Mouse (Mus musculus) kidney, adult 2 months (tissue): ENCODE data around the gene Mroh3. TPM values are rescaled to one million over a fixed set of nuclear protein-coding genes. Genes with fewer than 3 reads are reported as not detected.

ENCODE experiments used
- DNase-seq: peaks from one replicate; pipeline ENCODE4 v3.0.0; 2021
- H3K27ac ChIP-seq: fragments of 200-500 bp; 2 replicates; pipeline ENCODE4 v1.5.1; 2012; ENCODE audit warnings: low read depth, low read length, control low read depth, inconsistent platforms; ENCODE audit not compliant: insufficient read depth
- H3K27me3 ChIP-seq: fragments of 200-500 bp; replicated peaks from 2 replicates; pipeline ENCODE4 v1.6.1; 2012; ENCODE audit warnings: mild to moderate bottlenecking, moderate library complexity, low read length, inconsistent platforms; ENCODE audit not compliant: control insufficient read depth, insufficient read depth
- H3K36me3 ChIP-seq: fragments of 200-500 bp; 2 replicates; pipeline ENCODE4 v1.6.1; 2012; ENCODE audit warnings: mild to moderate bottlenecking, moderate library complexity, low read length, inconsistent platforms; ENCODE audit not compliant: control insufficient read depth, insufficient read depth
- H3K4me1 ChIP-seq: fragments of 200-500 bp; 2 replicates; pipeline ENCODE4 v1.6.1; 2011; ENCODE audit warnings: low read length; ENCODE audit not compliant: control insufficient read depth, insufficient read depth
- H3K4me3 ChIP-seq: fragments of 200-500 bp; 2 replicates; pipeline ENCODE4 v1.5.1; 2011; ENCODE audit warnings: mild to moderate bottlenecking, low read depth, low read length, control low read depth; ENCODE audit not compliant: insufficient read depth
- CTCF ChIP-seq: fragments of 200-500 bp; conservative IDR thresholded peaks from 2 replicates; pipeline ENCODE4 v1.5.1; 2011; ENCODE audit warnings: low read depth, mild to moderate bottlenecking, control low read depth, low read length, moderate library complexity, mixed read lengths; ENCODE audit not compliant: insufficient read depth, insufficient read length
- POLR2A ChIP-seq: fragments of 200-500 bp; IDR thresholded peaks from one replicate; pipeline ENCODE4 v1.6.1; 2011; ENCODE audit warnings: low read depth, low read length, control low read depth
- WGBS: fragments of 180-500 bp; shearing (Covaris S2); methylation state at CpG from one replicate; pipeline ENCODE4 v1.1.7; 2018; 5-methylcytosine and 5-hydroxymethylcytosine counted together
- polyA plus RNA-seq: library from polyadenylated mRNA; depleted of rRNA; stranded (reverse); fragments of >200 nt; gene quantifications from 2 replicates; pipeline ENCODE4 v1.2.3, GENCODE M21; 2012

Gene Mroh3
- polyA plus RNA-seq, 1 experiment: 0.44 TPM

DNA sequence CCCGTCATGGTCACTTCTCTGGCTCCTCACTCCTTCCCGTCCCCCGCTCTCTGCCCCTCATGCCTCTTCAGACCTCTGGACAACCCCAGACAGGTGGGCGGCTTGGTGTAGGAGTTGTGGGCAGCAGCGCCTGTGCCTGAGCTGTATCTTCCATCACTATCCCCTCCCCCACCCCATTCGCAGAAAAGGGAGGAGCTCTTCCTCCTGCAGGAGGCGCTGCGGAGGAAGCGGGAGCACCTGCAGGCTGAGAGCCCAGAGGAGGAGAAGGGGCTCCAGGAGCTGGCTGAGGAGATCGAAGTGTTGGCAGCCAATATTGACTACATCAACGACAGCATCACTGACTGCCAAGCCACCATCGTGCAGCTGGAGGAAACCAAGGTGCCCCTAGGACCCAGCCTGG, 52.8 kb downstream of the Mroh3 start:
- Histone ChIP-seq H3K27ac (no peak overlapping the region), H3K36me3 (no peaks in the 10 kb centered on the region), H3K4me3 (no peak overlapping the region), H3K27me3 (no peaks in the 10 kb centered on the region), H3K4me1 (no peaks in the 10 kb centered on the region)
- no peak for DNase-seq
- TF ChIP-seq POLR2A (no peak), CTCF (no peak)
- 60% methylated on average over 12 of the region's 12 CpGs for WGBS

DNA sequence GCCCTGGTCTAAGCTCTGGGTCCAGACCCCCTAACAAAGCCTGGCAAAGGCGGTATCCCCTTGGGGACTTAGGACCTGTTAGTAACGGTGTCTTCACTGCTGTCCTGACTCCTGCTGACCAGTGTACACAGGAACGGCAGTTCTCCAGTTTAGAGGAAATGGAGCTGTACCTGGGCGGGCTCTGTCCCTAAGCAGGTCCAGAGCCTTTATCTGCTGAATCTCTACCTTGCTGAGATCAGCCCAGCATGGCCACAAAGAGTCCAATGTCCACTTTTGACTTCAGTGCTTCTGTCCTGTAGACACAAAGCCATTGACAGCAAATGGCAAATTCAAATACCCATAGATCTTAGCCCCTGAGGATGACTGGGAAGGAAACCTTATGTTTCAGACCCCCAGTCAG, 55.7 kb downstream of the Mroh3 start:
- no peak for DNase-seq
- Histone ChIP-seq H3K4me3 (no peak overlapping the region), H3K4me1 (no peaks in the 10 kb centered on the region), H3K27me3 (no peaks in the 10 kb centered on the region), H3K36me3 (no peaks in the 10 kb centered on the region), H3K27ac (no peak overlapping the region)
- WGBS: 91% methylated on average over 4 of the region's 4 CpGs
- TF ChIP-seq CTCF (no peak), POLR2A (no peak)

DNA sequence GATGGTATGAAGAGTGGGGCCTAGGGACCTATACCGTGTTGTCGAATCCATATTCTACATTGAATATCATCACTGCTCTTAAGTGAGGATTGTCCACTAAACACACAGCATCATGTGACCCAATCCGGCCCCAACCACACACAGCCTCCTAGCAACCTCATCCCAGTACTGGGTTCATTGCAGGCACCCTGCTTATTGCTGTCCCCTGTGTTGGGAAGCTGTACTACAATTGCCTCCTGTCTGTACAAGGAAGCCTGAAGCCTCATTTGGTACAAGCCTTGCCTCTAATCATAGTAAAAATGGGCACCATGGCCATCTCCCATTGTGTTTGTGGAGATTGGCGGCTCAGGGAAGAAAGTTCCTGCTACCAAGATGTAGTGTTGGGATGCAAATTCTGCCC, 56.3 kb downstream of the Mroh3 start:
- Histone ChIP-seq H3K4me3 (no peak overlapping the region), H3K27ac (no peak overlapping the region), H3K27me3 (no peaks in the 10 kb centered on the region), H3K4me1 (no peaks in the 10 kb centered on the region), H3K36me3 (no peaks in the 10 kb centered on the region)
- TF ChIP-seq CTCF (no peak), POLR2A (no peak)
- WGBS: 96% methylated on average over 4 of the region's 4 CpGs
- no peak for DNase-seq

DNA sequence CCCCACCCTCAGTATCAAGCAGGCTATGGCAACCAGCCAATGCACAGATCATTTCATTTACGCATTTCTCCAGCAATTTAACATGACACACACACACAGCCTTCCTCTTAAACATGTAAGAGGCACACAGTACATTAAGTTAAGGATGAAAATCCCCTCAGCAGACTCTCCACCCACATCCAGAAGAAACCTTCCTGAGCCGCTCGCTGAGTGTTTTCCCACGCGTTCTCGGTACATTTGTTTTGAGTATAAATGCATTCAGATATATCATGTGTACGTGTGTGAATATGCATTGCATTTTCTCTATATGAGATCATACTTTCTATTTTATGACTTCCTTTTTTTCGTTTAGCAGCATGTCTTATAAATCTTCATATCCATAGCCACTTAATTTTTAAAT, 61.3 kb downstream of the Mroh3 start:
- DNase-seq: no peak
- H3K4me1 ChIP-seq: no peaks in the 10 kb centered on the region
- H3K27me3 ChIP-seq: no peaks in the 10 kb centered on the region
- TF ChIP-seq POLR2A (no peak), CTCF (no peak)
- no peak overlapping the region for H3K4me3 ChIP-seq
- WGBS: 84% methylated on average over 8 of the region's 8 CpGs
- no peaks in the 10 kb centered on the region for H3K36me3 ChIP-seq
- H3K27ac ChIP-seq: no peak overlapping the region

DNA sequence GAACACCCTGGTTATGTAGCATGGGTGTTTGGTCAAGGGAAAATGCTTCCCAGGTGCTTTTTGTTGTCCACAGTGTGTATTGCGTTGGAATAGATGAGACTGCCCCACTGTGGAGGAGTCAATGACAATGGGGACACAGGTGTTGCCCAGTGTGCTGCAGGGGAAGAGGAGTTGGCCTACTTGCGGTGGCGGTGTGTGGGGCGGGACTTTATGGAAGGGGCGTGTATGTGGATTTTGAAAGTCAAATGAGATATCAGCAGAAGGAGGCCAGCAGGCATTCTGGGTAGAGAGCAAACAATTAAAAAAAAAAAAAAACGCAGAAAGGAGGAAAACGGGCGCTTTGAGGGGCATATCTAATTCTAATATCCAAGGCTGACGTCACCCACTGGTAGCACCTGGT, 62.9 kb downstream of the Mroh3 start:
- H3K27ac ChIP-seq: no peak overlapping the region
- H3K36me3 ChIP-seq: no peaks in the 10 kb centered on the region
- H3K27me3 ChIP-seq: no peaks in the 10 kb centered on the region
- DNase-seq: no peak
- WGBS: 92% methylated on average over 9 of the region's 9 CpGs
- H3K4me3 ChIP-seq: no peak overlapping the region
- H3K4me1 ChIP-seq: no peaks in the 10 kb centered on the region
- TF ChIP-seq POLR2A: no peak
- TF ChIP-seq CTCF: no peak

DNA sequence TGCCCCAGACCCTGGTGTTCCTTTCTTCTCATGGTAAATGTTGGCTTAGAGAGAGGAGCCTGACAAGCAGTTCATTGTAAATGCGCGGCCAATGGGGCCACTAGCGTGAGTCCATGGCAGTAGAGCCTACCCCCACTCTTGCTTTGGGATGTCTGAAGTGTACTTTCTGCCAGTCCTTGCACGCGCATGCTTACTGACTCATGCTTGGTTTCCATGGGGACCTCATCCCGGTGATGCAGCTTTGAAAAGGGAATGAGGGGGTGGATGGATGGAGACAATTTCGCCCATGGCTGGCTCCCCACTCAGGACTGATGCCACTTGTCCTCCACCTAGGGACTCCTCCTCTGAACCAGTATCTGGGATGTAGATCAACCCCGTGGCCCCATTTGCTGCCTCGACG, 69.1 kb downstream of the Mroh3 start:
- TF ChIP-seq POLR2A: no peak
- no peak for TF ChIP-seq CTCF
- H3K4me3 ChIP-seq: no peak overlapping the region
- no peaks in the 10 kb centered on the region for H3K36me3 ChIP-seq
- 93% methylated on average over 10 of the region's 10 CpGs for WGBS
- DNase-seq: no peak
- no peaks in the 10 kb centered on the region for H3K4me1 ChIP-seq
- no peak overlapping the region for H3K27ac ChIP-seq
- no peaks in the 10 kb centered on the region for H3K27me3 ChIP-seq

DNA sequence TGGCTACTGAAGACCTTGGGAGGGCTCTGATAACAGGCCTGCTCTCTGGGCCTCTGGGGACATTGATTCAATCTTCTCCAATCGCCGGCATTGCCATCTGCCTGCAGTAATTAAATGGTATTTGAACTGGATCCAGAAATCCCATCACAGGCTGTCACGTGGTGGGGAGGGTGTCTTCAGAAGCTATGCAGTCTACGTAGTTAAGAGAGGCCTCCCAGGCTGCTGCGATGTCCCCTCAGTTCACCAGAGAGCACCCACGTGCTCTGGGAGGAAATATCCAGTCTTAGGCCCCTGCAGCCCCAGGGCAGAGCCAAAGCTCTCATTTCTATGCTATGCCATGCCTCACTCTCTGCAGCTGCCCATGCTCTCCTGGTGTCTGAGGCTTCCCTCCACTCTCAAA, 70.3 kb downstream of the Mroh3 start:
- Histone ChIP-seq H3K36me3 (no peaks in the 10 kb centered on the region), H3K27me3 (no peaks in the 10 kb centered on the region), H3K4me3 (no peak overlapping the region), H3K4me1 (no peaks in the 10 kb centered on the region), H3K27ac (no peak overlapping the region)
- peak; percentile 41 for DNase-seq
- no peak for TF ChIP-seq POLR2A
- no peak for TF ChIP-seq CTCF
- 56% methylated on average over 6 of the region's 6 CpGs for WGBS

DNA sequence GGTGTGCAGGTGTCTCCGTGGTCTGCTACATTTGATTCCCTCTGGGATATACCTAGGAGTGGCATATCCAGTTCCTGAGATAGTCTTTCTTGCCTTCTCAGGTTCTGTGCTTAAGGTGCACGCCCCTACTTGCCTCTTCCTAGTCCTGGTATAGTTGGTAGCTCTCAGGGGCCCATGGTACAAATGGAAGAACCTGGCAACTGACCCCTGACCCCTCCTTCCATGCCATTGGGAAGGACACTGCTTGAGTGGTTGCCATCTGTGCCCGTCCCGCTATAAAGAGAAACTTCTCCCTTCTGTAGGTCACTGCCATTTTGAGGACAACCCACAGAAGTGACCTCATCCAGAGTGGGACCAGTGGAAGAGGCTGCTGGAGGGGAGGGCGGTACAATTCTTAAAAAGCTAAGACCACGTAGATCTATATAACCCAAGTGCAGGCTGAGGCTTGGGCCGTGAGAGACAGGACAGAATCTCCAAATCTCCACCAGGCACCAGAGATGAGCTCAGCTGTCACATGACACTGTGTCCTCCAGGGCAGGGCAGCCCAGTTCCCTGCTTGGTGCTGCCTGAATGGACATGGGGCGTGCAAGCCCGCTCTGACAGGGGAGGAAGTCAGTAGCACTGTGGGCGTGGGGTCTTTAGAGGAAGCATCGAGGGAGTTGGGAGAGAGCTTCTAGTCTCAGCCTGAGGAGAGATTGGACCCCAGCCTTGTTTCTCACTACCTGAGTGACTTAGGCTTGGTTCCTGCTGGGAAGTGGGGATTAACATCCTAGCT, 71.3 kb downstream of the Mroh3 start:
- no peak overlapping the region for H3K27ac ChIP-seq
- no peaks in the 10 kb centered on the region for H3K36me3 ChIP-seq
- 81% methylated on average over 11 of the region's 11 CpGs for WGBS
- TF ChIP-seq CTCF (no peak), POLR2A (no peak)
- H3K4me1 ChIP-seq: no peaks in the 10 kb centered on the region
- no peaks in the 10 kb centered on the region for H3K27me3 ChIP-seq
- peak; percentile 43 for DNase-seq
- no peak overlapping the region for H3K4me3 ChIP-seq
